Mouse (Mus musculus) lung, postnatal 0 days (tissue): ENCODE measurements around the gene Pcid2. TPM values are rescaled to one million over a fixed set of nuclear protein-coding genes. Genes with fewer than 3 reads are reported as not detected.
A peak's percentile ranks its signal among the peaks of the same experiment; 100 is the strongest.

Source experiments
- ATAC-seq: fragments of 200-750 bp; cut with Nextera tagmentation; 2 replicates; pipeline ENCODE4 v1.8.0; 2017; ENCODE audit warnings: moderate library complexity
- DNase-seq: peaks from one replicate; pipeline ENCODE4 v3.0.0-alpha.2; 2016; ENCODE audit warnings: low spot score
- H3K27ac ChIP-seq: fragments of 300-500 bp; sonication (generic); 2 replicates; pipeline ENCODE4 v1.5.1; 2014; ENCODE audit warnings: antibody characterized with exemption, mild to moderate bottlenecking, low read length, mixed read lengths
- H3K27me3 ChIP-seq: fragments of 300-500 bp; sonication (generic); replicated peaks from 2 replicates; pipeline ENCODE4 v1.6.1; 2014; ENCODE audit warnings: low read length, mixed read lengths; ENCODE audit not compliant: insufficient read depth
- H3K36me3 ChIP-seq: fragments of 300-500 bp; sonication (generic); 2 replicates; pipeline ENCODE4 v1.6.1; 2014; ENCODE audit warnings: low read length, mixed read lengths; ENCODE audit not compliant: insufficient read depth
- H3K4me1 ChIP-seq: fragments of 300-500 bp; sonication (generic); 2 replicates; pipeline ENCODE4 v1.6.1; 2014; ENCODE audit warnings: antibody characterized with exemption, low read depth, low read length, mixed read lengths; ENCODE audit not compliant: insufficient read depth
- H3K4me2 ChIP-seq: fragments of 300-500 bp; sonication (generic); replicated peaks from 2 replicates; pipeline ENCODE4 v1.6.1; 2014; ENCODE audit warnings: low read depth, mild to moderate bottlenecking, low read length, moderate library complexity, mixed read lengths
- H3K4me3 ChIP-seq: fragments of 300-500 bp; sonication (generic); 2 replicates; pipeline ENCODE4 v1.5.1; 2014; ENCODE audit warnings: low read depth, low read length
- H3K9ac ChIP-seq: fragments of 300-500 bp; sonication (generic); replicated peaks from 2 replicates; pipeline ENCODE4 v1.6.1; 2014; ENCODE audit warnings: low read depth, mild to moderate bottlenecking
- H3K9me3 ChIP-seq: fragments of 300-500 bp; sonication (generic); 2 replicates; pipeline ENCODE4 v1.6.1; 2016; ENCODE audit warnings: low read length, mixed read lengths
- CTCF ChIP-seq: IDR thresholded peaks from 2 replicates; pipeline ENCODE4 v1.5.1; 2016; ENCODE audit warnings: antibody characterized with exemption, mild to moderate bottlenecking
- EP300 ChIP-seq: IDR thresholded peaks from 2 replicates; pipeline ENCODE4 v1.6.1; 2016; ENCODE audit warnings: antibody characterized with exemption, mild to moderate bottlenecking, control low read depth
- WGBS: fragments of 180-500 bp; shearing (Covaris S2); extraction: QIAGEN DNeasy Blood & Tissue Kit; methylation state at CpG from one replicate; pipeline ENCODE4 v1.1.7; 2014; 5-methylcytosine and 5-hydroxymethylcytosine counted together
- polyA plus RNA-seq: library from polyadenylated mRNA; unstranded; fragments of >200 nt; fragmentation: Nextera tagmentation; extraction: Ambion mirVana; gene quantifications from 2 replicates; pipeline ENCODE4 v1.2.1, GENCODE M21; 2015

The Pcid2 gene
- polyA plus RNA-seq, 1 experiment from 2014 or later, result 18.0 TPM

GRCm38 (mm10) chr8:13073255-13073654 is 32.0 kb downstream of the Pcid2 start:
- no peaks in the 10 kb centered on the region for H3K9me3 ChIP-seq
- H3K4me2 ChIP-seq, result no peak overlapping the region
- H3K4me3 ChIP-seq, result no peak overlapping the region
- no peaks in the 10 kb centered on the region for H3K4me1 ChIP-seq
- no peak overlapping the region for H3K9ac ChIP-seq
- WGBS, result 67% methylated on average over 11 of the region's 11 CpGs
- H3K27me3 ChIP-seq, result no peaks in the 10 kb centered on the region
- peak; percentile 59 for ATAC-seq
- TF ChIP-seq CTCF, result no peak
- TF ChIP-seq EP300, result no peak
- DNase-seq, result peak; percentile 46
- no peak overlapping the region for H3K27ac ChIP-seq
- H3K36me3 ChIP-seq, result peaks cover 22% of the 10 kb centered on the region

GRCm38 (mm10) chr8:13063112-13063511 is 42.1 kb downstream of the Pcid2 start:
- Histone ChIP-seq H3K4me2 (no peak overlapping the region), H3K36me3 (no peaks in the 10 kb centered on the region), H3K27me3 (no peaks in the 10 kb centered on the region), H3K9ac (no peak overlapping the region), H3K27ac (peak overlapping the region; percentile 43; the same call in 1 of the 2 replicates), H3K4me3 (no peak overlapping the region), H3K9me3 (no peaks in the 10 kb centered on the region), H3K4me1 (no peaks in the 10 kb centered on the region)
- peak; percentile 91 for DNase-seq
- TF ChIP-seq CTCF (no peak), EP300 (0 out of 2 replicates have a peak, but pooled peaks have one; percentile 28)
- ATAC-seq, result peak; percentile 83
- WGBS, result 41% methylated on average over 16 of the region's 16 CpGs

- no peak within 1 kb of the TSS for H3K9ac ChIP-seq
Observed at GRCm38 (mm10) chr8:13060441-13061150, 44.7 kb downstream of the Pcid2 start, which contains the start of gene Proz. Gene Proz (plus strand): TSS chr8:13060914.

GRCm38 (mm10) chr8:13057351-13057750 is 47.9 kb downstream of the Pcid2 start:
- no peaks in the 10 kb centered on the region for H3K9me3 ChIP-seq
- H3K27ac ChIP-seq, result no peak overlapping the region
- TF ChIP-seq CTCF (no peak), EP300 (no peak)
- H3K4me3 ChIP-seq, result no peak overlapping the region
- H3K4me2 ChIP-seq, result no peak overlapping the region
- ATAC-seq (no peak), DNase-seq (no peak)
- H3K36me3 ChIP-seq, result no peaks in the 10 kb centered on the region
- H3K9ac ChIP-seq, result no peak overlapping the region
- H3K27me3 ChIP-seq, result no peaks in the 10 kb centered on the region
- 71% methylated on average over 4 of the region's 4 CpGs for WGBS
- H3K4me1 ChIP-seq, result no peaks in the 10 kb centered on the region

More at GRCm38 (mm10) chr8:13060441-13061150, 44.7 kb downstream of the Pcid2 start, which contains the start of gene Proz:
- Histone ChIP-seq H3K9me3 (no peaks in the 10 kb centered on the region), H3K4me3 (no peak within 1 kb of the TSS), H3K36me3 (no peaks in the 10 kb centered on the region), H3K27ac (no peak within 1 kb of the TSS), H3K27me3 (no peaks in the 10 kb centered on the region), H3K4me2 (no peak within 1 kb of the TSS), H3K4me1 (no peaks in the 10 kb centered on the region)
- no peak for TF ChIP-seq EP300
- TF ChIP-seq CTCF, result no peak
- 69% methylated on average over 17 of the region's 17 CpGs for WGBS
- ATAC-seq (no peak), DNase-seq (no peak)

- TF ChIP-seq CTCF (no peak), EP300 (no peak)
- WGBS, result 78% methylated on average over 10 of the region's 10 CpGs
- Histone ChIP-seq H3K4me1 (no peaks in the 10 kb centered on the region), H3K9ac (no peak overlapping the region), H3K4me2 (no peak overlapping the region), H3K4me3 (no peak overlapping the region), H3K27ac (no peak overlapping the region), H3K9me3 (no peaks in the 10 kb centered on the region), H3K27me3 (no peaks in the 10 kb centered on the region), H3K36me3 (no peaks in the 10 kb centered on the region)
- DNase-seq (no peak), ATAC-seq (no peak)
Observed at GRCm38 (mm10) chr8:13050550-13050949, 54.7 kb downstream of the Pcid2 start.

GRCm38 (mm10) chr8:13047652-13048051 is 57.6 kb downstream of the Pcid2 start:
- H3K9me3 ChIP-seq, result no peaks in the 10 kb centered on the region
- H3K4me3 ChIP-seq, result no peak overlapping the region
- TF ChIP-seq EP300 (no peak), CTCF (no peak)
- H3K4me2 ChIP-seq, result no peak overlapping the region
- H3K27ac ChIP-seq, result no peak overlapping the region
- H3K27me3 ChIP-seq, result no peaks in the 10 kb centered on the region
- WGBS, result 54% methylated on average over 5 of the region's 5 CpGs
- no peak overlapping the region for H3K9ac ChIP-seq
- ATAC-seq (no peak), DNase-seq (no peak)
- no peaks in the 10 kb centered on the region for H3K4me1 ChIP-seq
- no peaks in the 10 kb centered on the region for H3K36me3 ChIP-seq
